Mouse (Mus musculus) kidney, postnatal 0 days (tissue): Measurements from ENCODE around the gene Ptprk. TPM values are rescaled to one million over a fixed set of nuclear protein-coding genes. Genes with fewer than 3 reads are reported as not detected.

Source experiments
- ATAC-seq: fragments of 200-750 bp; cut with Nextera tagmentation; replicated peaks from 2 replicates; pipeline ENCODE4 v1.8.0; 2017; ENCODE audit warnings: low read depth, moderate number of reproducible peaks, moderate TSS enrichment, moderate library complexity; ENCODE audit not compliant: low FRiP score
- DNase-seq: peaks from one replicate; pipeline ENCODE4 v3.0.0-alpha.2; 2016; ENCODE audit warnings: low spot score
- H3K27ac ChIP-seq: fragments of 300-500 bp; sonication (generic); 2 replicates; pipeline ENCODE4 v1.5.1; 2014; ENCODE audit warnings: mild to moderate bottlenecking
- H3K27me3 ChIP-seq: fragments of 300-500 bp; sonication (generic); 2 replicates; pipeline ENCODE4 v1.6.1; 2014; ENCODE audit warnings: low read length, mixed read lengths; ENCODE audit not compliant: insufficient read depth
- H3K36me3 ChIP-seq: fragments of 300-500 bp; sonication (generic); 2 replicates; pipeline ENCODE4 v1.6.1; 2014; ENCODE audit warnings: low read length, mixed read lengths; ENCODE audit not compliant: insufficient read depth
- H3K4me1 ChIP-seq: fragments of 300-500 bp; sonication (generic); replicated peaks from 2 replicates; pipeline ENCODE4 v1.6.1; 2014; ENCODE audit warnings: antibody characterized with exemption, low read length, mixed read lengths; ENCODE audit not compliant: insufficient read depth
- H3K4me2 ChIP-seq: fragments of 300-500 bp; sonication (generic); 2 replicates; pipeline ENCODE4 v1.6.1; 2014; ENCODE audit warnings: mild to moderate bottlenecking, low read length, moderate library complexity, mixed read lengths
- H3K4me3 ChIP-seq: fragments of 300-500 bp; sonication (generic); replicated peaks from 2 replicates; pipeline ENCODE4 v1.5.1; 2014; ENCODE audit warnings: low read depth, low read length
- H3K9ac ChIP-seq: fragments of 300-500 bp; sonication (generic); 2 replicates; pipeline ENCODE4 v1.6.1; 2014; ENCODE audit warnings: low read depth, low read length
- H3K9me3 ChIP-seq: fragments of 300-500 bp; sonication (generic); replicated peaks from 2 replicates; pipeline ENCODE4 v1.6.1; 2016; ENCODE audit warnings: low read length, inconsistent platforms, mixed read lengths
- CTCF ChIP-seq: IDR thresholded peaks from 2 replicates; pipeline ENCODE4 v1.5.1; 2016; ENCODE audit warnings: antibody characterized with exemption, low read depth, mild to moderate bottlenecking, moderate library complexity
- WGBS: fragments of 180-500 bp; shearing (Covaris S2); extraction: QIAGEN DNeasy Blood & Tissue Kit; methylation state at CpG from one replicate; pipeline ENCODE4 v1.1.7; 2014; 5-methylcytosine and 5-hydroxymethylcytosine counted together
- polyA plus RNA-seq: library from polyadenylated mRNA; unstranded; fragments of >200 nt; fragmentation: Nextera tagmentation; extraction: Ambion mirVana; gene quantifications from 2 replicates; pipeline ENCODE4 v1.2.1, GENCODE M21; 2015

The Ptprk gene
- polyA plus RNA-seq, 1 experiment from 2014 or later = 24.5 TPM

DNA sequence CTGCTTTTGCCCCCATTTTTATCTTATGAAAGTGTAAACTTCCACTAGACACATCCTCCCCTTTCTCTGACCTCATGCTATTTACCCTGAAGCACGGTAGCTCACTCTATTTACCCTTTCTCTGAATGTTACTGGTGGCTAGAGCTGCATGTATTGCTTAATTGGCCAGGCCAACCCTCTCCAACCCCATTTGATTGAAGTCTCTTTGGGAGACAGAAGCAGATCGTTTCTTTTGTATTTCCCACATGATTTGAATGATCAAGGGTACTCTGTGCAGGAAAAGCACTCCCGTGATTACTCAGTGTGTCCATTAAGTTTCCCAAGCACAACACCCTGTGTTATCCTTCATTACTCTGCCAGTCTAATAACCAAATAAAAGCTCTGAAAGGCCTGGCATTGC, 348.0 kb downstream of the Ptprk start:
- Histone ChIP-seq H3K4me2 (no peak overlapping the region), H3K27me3 (no peaks in the 10 kb centered on the region), H3K9ac (no peak overlapping the region), H3K4me3 (no peak overlapping the region), H3K27ac (no peak overlapping the region), H3K4me1 (no peaks in the 10 kb centered on the region), H3K36me3 (no peaks in the 10 kb centered on the region), H3K9me3 (no peaks in the 10 kb centered on the region)
- no peak for ATAC-seq
- no peak for TF ChIP-seq CTCF
- 40% methylated on average over 3 of the region's 3 CpGs for WGBS
- no peak for DNase-seq

DNA sequence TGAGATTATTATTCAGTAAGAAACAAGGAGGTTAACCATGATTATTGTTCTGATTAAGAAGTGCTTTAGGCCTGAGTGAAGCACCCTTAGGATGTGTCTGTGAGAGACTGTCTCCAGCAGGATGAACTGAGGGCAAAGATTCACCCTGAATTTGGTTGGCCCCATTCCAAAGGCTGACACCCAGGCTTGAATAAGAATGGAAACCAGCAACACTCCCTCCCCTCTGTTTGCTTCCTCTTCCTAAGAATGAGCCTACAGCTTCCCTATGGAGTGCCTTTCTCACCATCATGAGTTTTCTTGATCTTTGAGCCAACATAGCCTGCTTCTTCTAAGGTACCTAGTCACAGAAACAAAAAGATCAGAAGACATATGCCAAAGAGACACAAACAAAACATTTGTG, 350.8 kb downstream of the Ptprk start:
- H3K27me3 ChIP-seq = no peaks in the 10 kb centered on the region
- no peaks in the 10 kb centered on the region for H3K36me3 ChIP-seq
- no peak for DNase-seq
- no peak overlapping the region for H3K9ac ChIP-seq
- no peak overlapping the region for H3K4me2 ChIP-seq
- no peaks in the 10 kb centered on the region for H3K4me1 ChIP-seq
- no peak for TF ChIP-seq CTCF
- H3K4me3 ChIP-seq = no peak overlapping the region
- H3K9me3 ChIP-seq = no peaks in the 10 kb centered on the region
- ATAC-seq = no peak
- no peak overlapping the region for H3K27ac ChIP-seq

DNA sequence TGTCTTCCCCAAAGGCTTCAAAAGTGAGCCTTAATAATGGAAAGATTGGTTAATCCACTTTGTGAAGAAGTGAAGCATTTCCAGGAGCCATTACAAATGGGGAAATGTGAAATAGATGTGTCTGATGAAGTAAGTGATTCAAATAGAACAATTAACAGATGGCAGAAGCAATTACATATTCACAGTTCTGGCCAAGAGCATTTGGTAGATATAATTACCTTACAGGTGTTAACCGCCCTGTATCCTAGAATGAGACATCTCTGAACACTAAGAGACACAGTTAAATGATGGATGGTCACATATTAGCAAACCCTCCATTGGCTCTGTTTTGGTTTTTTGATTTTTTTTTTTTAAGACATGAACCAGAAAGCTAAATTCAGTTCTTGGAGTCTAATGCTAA, 361.5 kb downstream of the Ptprk start:
- DNase-seq = no peak
- ATAC-seq = no peak
- H3K4me2 ChIP-seq = no peak overlapping the region
- WGBS = 100% methylated on average over 1 of the region's 1 CpGs
- H3K27me3 ChIP-seq = no peaks in the 10 kb centered on the region
- H3K4me1 ChIP-seq = no peaks in the 10 kb centered on the region
- no peak overlapping the region for H3K9ac ChIP-seq
- no peak overlapping the region for H3K4me3 ChIP-seq
- TF ChIP-seq CTCF = no peak
- no peaks in the 10 kb centered on the region for H3K36me3 ChIP-seq
- no peak overlapping the region for H3K27ac ChIP-seq
- no peaks in the 10 kb centered on the region for H3K9me3 ChIP-seq

DNA sequence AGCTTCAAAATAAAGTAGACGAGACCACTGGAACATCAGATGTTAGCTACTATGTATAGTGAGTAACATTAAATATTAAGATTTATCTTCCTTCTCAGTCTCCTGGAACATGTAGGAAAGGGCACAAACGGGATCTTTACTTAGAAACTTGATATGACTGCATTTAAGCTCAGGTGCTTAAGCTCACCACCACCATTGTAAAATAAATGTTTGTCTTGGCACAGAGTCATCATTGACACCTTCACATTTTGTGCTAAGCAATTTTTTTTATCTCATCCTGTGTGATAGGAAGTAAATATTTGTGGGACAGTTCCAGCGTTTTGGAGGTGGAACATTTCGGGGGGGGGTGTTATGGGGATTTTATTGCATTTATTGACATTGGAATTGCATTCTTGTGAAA, 375.2 kb downstream of the Ptprk start:
- no peaks in the 10 kb centered on the region for H3K27me3 ChIP-seq

DNA sequence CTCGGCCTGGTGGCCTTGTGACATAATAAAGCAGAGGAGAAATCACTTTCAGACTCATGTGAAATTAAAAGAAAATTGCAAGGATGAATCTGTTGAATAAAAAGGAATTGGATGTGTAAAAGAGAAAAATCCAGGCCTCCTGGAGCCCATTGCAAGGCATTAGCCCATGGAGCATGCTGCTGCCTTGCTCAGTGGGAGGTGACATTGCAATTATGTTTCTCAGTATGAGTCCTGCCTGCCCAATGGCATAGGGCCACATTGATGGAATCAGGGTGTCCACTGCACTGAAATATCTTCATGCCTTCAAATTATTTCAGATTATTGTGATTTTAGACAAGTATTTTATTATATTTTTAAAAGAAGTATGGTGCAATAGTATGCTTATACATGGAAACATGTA, 376.0 kb downstream of the Ptprk start:
- H3K36me3 ChIP-seq = no peaks in the 10 kb centered on the region
- no peak for DNase-seq
- no peak overlapping the region for H3K9ac ChIP-seq
- no peak overlapping the region for H3K4me2 ChIP-seq
- no peak overlapping the region for H3K27ac ChIP-seq
- no peak overlapping the region for H3K4me3 ChIP-seq
- H3K9me3 ChIP-seq = no peaks in the 10 kb centered on the region
- H3K27me3 ChIP-seq = no peaks in the 10 kb centered on the region
- no peaks in the 10 kb centered on the region for H3K4me1 ChIP-seq
- no peak for TF ChIP-seq CTCF
- whole genome bisulfite sequencing = 68% methylated on average over 1 of the region's 1 CpGs
- no peak for ATAC-seq

More for the DNA sequence above, 375.2 kb downstream of the Ptprk start:
- Histone ChIP-seq H3K4me1 (no peaks in the 10 kb centered on the region), H3K36me3 (no peaks in the 10 kb centered on the region), H3K9me3 (no peaks in the 10 kb centered on the region), H3K4me3 (no peak overlapping the region), H3K9ac (no peak overlapping the region), H3K4me2 (no peak overlapping the region), H3K27ac (no peak overlapping the region)
- WGBS = 28% methylated on average over 4 of the region's 4 CpGs
- TF ChIP-seq CTCF = no peak
- ATAC-seq = no peak
- DNase-seq = no peak

DNA sequence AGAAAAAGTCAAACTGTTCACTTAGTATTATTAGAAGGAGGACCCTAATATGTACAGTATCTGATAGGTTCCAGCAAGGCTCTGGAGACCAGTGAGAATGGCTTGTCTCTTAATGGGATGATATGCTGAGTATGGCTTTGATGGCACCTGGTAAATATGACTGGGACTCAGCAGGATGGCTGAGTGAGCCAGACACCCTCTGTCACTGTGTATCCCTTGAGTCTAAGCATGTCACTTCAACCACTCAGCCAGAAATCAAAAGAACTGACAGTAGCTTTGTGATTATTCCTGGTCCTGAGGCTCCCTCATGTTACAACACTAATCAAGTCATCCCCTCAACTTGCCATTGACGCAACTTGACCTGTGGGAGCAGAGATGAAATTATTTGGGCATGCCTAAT, 383.4 kb downstream of the Ptprk start:
- WGBS = 73% methylated on average over 1 of the region's 1 CpGs
- no peaks in the 10 kb centered on the region for H3K9me3 ChIP-seq
- no peaks in the 10 kb centered on the region for H3K4me1 ChIP-seq
- ATAC-seq (no peak), DNase-seq (no peak)
- TF ChIP-seq CTCF = no peak
- no peak overlapping the region for H3K4me2 ChIP-seq
- H3K4me3 ChIP-seq = no peak overlapping the region
- no peak overlapping the region for H3K27ac ChIP-seq
- H3K27me3 ChIP-seq = no peaks in the 10 kb centered on the region
- no peak overlapping the region for H3K9ac ChIP-seq
- H3K36me3 ChIP-seq = no peaks in the 10 kb centered on the region

DNA sequence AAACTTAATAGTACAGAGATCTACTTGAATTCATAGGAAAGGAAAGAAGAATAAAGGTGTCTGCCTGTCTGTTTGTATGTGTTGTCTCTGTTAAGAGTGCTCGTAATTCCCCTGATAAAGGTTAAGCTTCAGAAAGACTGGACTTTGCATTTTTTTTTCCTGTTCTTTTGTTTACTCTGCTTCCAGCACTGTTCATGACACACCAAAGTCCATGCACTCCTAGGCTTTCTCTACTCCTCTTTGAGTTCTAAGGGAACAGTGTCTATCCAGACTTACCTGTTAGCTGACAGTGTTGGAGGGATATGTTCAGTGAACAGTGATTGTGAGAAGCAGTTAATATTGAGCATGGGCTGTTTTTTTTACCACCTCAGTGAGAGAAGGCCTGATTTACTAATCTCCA, 385.3 kb downstream of the Ptprk start:
- H3K36me3 ChIP-seq = no peaks in the 10 kb centered on the region
- H3K9me3 ChIP-seq = no peaks in the 10 kb centered on the region
- H3K4me2 ChIP-seq = no peak overlapping the region
- no peaks in the 10 kb centered on the region for H3K27me3 ChIP-seq
- WGBS = 67% methylated on average over 1 of the region's 1 CpGs
- no peak for TF ChIP-seq CTCF
- H3K9ac ChIP-seq = no peak overlapping the region
- ATAC-seq (no peak), DNase-seq (no peak)
- H3K27ac ChIP-seq = no peak overlapping the region
- no peaks in the 10 kb centered on the region for H3K4me1 ChIP-seq
- no peak overlapping the region for H3K4me3 ChIP-seq
